Mouse (Mus musculus): Measurements from ENCODE around the gene Stk11ip.

Stk11ip gene

GRCm38 (mm10) chr1:75570403-75570802 is 49.1 kb downstream of the Stk11ip start:
- no peak for DNase-seq (ENCODE audit: low read depth, low spot score)

- DNase-seq (ENCODE audit: low read depth, low spot score) = no peak
Observed at GRCm38 (mm10) chr1:75572776-75573175, 51.4 kb downstream of the Stk11ip start.

GRCm38 (mm10) chr1:75573715-75574114 is 52.4 kb downstream of the Stk11ip start:
- DNase-seq (ENCODE audit: low read depth, low spot score) = no peak

- no peak for DNase-seq (ENCODE audit: low read depth, low spot score)
Observed at GRCm38 (mm10) chr1:75574476-75575310, 53.4 kb downstream of the Stk11ip start.

GRCm38 (mm10) chr1:75581936-75582624 is 60.8 kb downstream of the Stk11ip start:
- no peak for DNase-seq (ENCODE audit: low read depth, low spot score)

- no peak for DNase-seq (ENCODE audit: low read depth, low spot score)
Observed at GRCm38 (mm10) chr1:75582625-75582956, 61.3 kb downstream of the Stk11ip start.

GRCm38 (mm10) chr1:75583034-75583433 is 61.7 kb downstream of the Stk11ip start:
- DNase-seq (ENCODE audit: low read depth, low spot score) = no peak

- DNase-seq (ENCODE audit: low read depth, low spot score) = no peak
Observed at GRCm38 (mm10) chr1:75586791-75587190, 65.5 kb downstream of the Stk11ip start.

All from embryo, embryonic 11.5 days (tissue).